Mouse (Mus musculus) limb, embryonic 11.5 days (tissue): ENCODE data around the gene Gng12. TPM values are rescaled to one million over a fixed set of nuclear protein-coding genes. Genes with fewer than 3 reads are reported as not detected.

Source experiments
- ATAC-seq: fragments of 200-750 bp; cut with Nextera tagmentation; 2 replicates; pipeline ENCODE4 v1.8.0; 2017; ENCODE audit warnings: low read depth; ENCODE audit not compliant: insufficient number of reproducible peaks, low FRiP score, low TSS enrichment
- DNase-seq: peaks from one replicate; pipeline ENCODE4 v3.0.0-alpha.2; 2015; ENCODE audit warnings: low spot score
- H3K27ac ChIP-seq: fragments of 300-500 bp; sonication (generic); replicated peaks from 2 replicates; pipeline ENCODE4 v1.5.1; 2014; ENCODE audit warnings: low read depth, mild to moderate bottlenecking, low read length
- H3K27me3 ChIP-seq: fragments of 300-500 bp; sonication (generic); 2 replicates; pipeline ENCODE4 v1.6.1; 2014; ENCODE audit warnings: mild to moderate bottlenecking, low read length, mixed read lengths; ENCODE audit not compliant: control insufficient read depth, insufficient read depth
- H3K36me3 ChIP-seq: fragments of 300-500 bp; sonication (generic); 2 replicates; pipeline ENCODE4 v1.6.1; 2014; ENCODE audit warnings: mild to moderate bottlenecking, low read length, moderate library complexity, mixed read lengths; ENCODE audit not compliant: control insufficient read depth, insufficient read depth
- H3K4me1 ChIP-seq: fragments of 300-500 bp; sonication (generic); 2 replicates; pipeline ENCODE4 v1.6.1; 2014; ENCODE audit warnings: low read length, mixed read lengths; ENCODE audit not compliant: control insufficient read depth, insufficient read depth
- H3K4me2 ChIP-seq: fragments of 300-500 bp; sonication (generic); 2 replicates; pipeline ENCODE4 v1.6.1; 2014; ENCODE audit warnings: low read depth, mild to moderate bottlenecking, moderate library complexity; ENCODE audit not compliant: severe bottlenecking
- H3K4me3 ChIP-seq: fragments of 300-500 bp; sonication (generic); 2 replicates; pipeline ENCODE4 v1.5.1; 2014; ENCODE audit warnings: low read depth, low read length
- H3K9ac ChIP-seq: fragments of 300-500 bp; sonication (generic); 2 replicates; pipeline ENCODE4 v1.6.1; 2014; ENCODE audit warnings: mild to moderate bottlenecking, low read length
- H3K9me3 ChIP-seq: fragments of 300-500 bp; sonication (generic); 2 replicates; pipeline ENCODE4 v1.6.1; 2016; ENCODE audit warnings: low read length; ENCODE audit not compliant: control insufficient read depth
- WGBS: fragments of 180-500 bp; shearing (Covaris S2); extraction: QIAGEN DNeasy Blood & Tissue Kit; methylation state at CpG from one replicate; pipeline ENCODE4 v1.1.7; 2014; 5-methylcytosine and 5-hydroxymethylcytosine counted together
- polyA plus RNA-seq: library from polyadenylated mRNA; unstranded; fragments of >200 nt; fragmentation: Nextera tagmentation; extraction: Ambion mirVana; gene quantifications from 2 replicates; pipeline ENCODE4 v1.2.1, GENCODE M21; 2014

Gene Gng12
- polyA plus RNA-seq, 1 experiment from 2014 or later: 72.2 TPM

DNA sequence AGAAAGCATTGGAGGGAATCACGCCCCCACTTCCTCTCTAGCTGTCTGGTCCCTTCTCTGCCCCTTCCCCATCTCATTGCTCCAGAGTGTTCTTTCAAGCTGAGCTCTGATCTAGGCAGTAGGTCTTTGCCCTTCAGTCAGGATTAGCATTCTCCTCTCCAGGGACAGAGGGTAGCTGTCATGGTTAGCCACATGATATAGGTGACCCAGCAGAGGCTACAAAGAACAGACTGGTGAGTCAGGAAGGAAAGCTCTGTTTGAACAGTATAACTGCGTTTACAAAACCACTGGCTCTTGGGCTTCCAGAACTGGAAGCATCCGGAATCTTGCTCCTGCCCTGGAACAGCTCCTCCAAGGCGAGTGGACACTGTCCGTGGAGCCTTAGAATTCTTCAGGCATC lies 87.9 kb downstream of the Gng12 start:
- no peaks in the 10 kb centered on the region for H3K4me1 ChIP-seq
- DNase-seq (no peak), ATAC-seq (no peak)
- 87% methylated on average over 5 of the region's 5 CpGs for WGBS
- H3K27me3 ChIP-seq: no peaks in the 10 kb centered on the region
- no peak overlapping the region for H3K4me2 ChIP-seq
- no peak overlapping the region for H3K9ac ChIP-seq
- no peaks in the 10 kb centered on the region for H3K9me3 ChIP-seq
- no peak overlapping the region for H3K27ac ChIP-seq
- no peak overlapping the region for H3K4me3 ChIP-seq
- H3K36me3 ChIP-seq: no peaks in the 10 kb centered on the region

- no peak overlapping the region for H3K27ac ChIP-seq
- H3K9ac ChIP-seq: no peak overlapping the region
- no peaks in the 10 kb centered on the region for H3K4me1 ChIP-seq
- no peaks in the 10 kb centered on the region for H3K27me3 ChIP-seq
- H3K4me2 ChIP-seq: no peak overlapping the region
- no peak for ATAC-seq
- WGBS: 87% methylated on average over 3 of the region's 3 CpGs
- DNase-seq: no peak
- H3K36me3 ChIP-seq: no peaks in the 10 kb centered on the region
- no peaks in the 10 kb centered on the region for H3K9me3 ChIP-seq
- H3K4me3 ChIP-seq: no peak overlapping the region
Measured at GRCm38 (mm10) chr6:66984672-66985071, 88.5 kb downstream of the Gng12 start.

- Histone ChIP-seq H3K27ac (no peak overlapping the region), H3K9ac (no peak overlapping the region), H3K27me3 (no peaks in the 10 kb centered on the region), H3K9me3 (no peaks in the 10 kb centered on the region), H3K4me3 (no peak overlapping the region), H3K36me3 (no peaks in the 10 kb centered on the region), H3K4me2 (no peak overlapping the region), H3K4me1 (no peaks in the 10 kb centered on the region)
- DNase-seq: no peak
- 66% methylated on average over 7 of the region's 7 CpGs for WGBS
- ATAC-seq: no peak
Measured at GRCm38 (mm10) chr6:66985500-66985899, 89.3 kb downstream of the Gng12 start.

DNA sequence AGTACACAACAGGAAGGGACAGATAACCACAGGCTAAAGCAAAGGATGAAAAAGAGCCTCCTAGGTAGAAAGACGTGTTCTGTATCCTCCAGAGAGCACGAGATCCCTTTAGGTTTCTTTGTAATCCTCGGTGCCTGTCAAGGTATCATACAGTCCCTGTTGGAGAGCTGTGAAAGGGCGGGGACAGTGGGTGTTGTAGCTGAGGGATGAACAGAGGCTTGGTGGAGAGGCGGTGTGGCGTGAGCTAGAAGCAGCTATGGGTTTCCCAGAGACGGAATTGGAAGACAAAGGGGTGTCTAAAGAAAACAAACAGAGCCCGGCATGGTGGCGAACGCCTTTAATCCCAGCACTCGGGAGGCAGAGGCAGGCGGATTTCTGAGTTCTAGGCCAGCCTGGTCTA lies 89.9 kb downstream of the Gng12 start:
- DNase-seq (no peak), ATAC-seq (no peak)
- no peaks in the 10 kb centered on the region for H3K36me3 ChIP-seq
- WGBS: 92% methylated on average over 12 of the region's 12 CpGs
- no peak overlapping the region for H3K4me3 ChIP-seq
- no peak overlapping the region for H3K4me2 ChIP-seq
- no peaks in the 10 kb centered on the region for H3K9me3 ChIP-seq
- H3K4me1 ChIP-seq: no peaks in the 10 kb centered on the region
- no peak overlapping the region for H3K27ac ChIP-seq
- no peaks in the 10 kb centered on the region for H3K27me3 ChIP-seq
- no peak overlapping the region for H3K9ac ChIP-seq

DNA sequence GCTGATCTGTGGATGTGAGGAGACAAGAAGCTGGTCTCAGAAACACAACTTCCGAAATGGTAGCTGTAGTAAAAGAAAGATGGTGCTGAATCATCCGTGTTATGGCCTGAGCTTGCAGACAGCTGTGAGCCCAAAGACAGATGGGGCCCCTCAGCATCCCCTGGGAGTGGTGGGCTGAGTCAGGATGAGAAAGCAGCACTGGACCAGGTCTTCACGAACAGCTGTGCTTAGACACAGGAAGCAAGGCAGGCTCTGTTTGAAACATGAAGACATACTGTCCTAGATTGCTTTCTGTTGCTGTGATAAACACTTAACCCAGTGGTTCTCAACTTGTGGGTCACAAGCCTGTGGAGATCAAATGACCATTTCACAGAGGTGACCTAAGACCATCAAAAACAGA lies 91.4 kb downstream of the Gng12 start:
- H3K9ac ChIP-seq: no peak overlapping the region
- WGBS: 70% methylated on average over 3 of the region's 3 CpGs
- no peak overlapping the region for H3K4me2 ChIP-seq
- H3K27me3 ChIP-seq: no peaks in the 10 kb centered on the region
- H3K36me3 ChIP-seq: no peaks in the 10 kb centered on the region
- no peak overlapping the region for H3K27ac ChIP-seq
- ATAC-seq (no peak), DNase-seq (no peak)
- H3K4me3 ChIP-seq: no peak overlapping the region
- H3K9me3 ChIP-seq: no peaks in the 10 kb centered on the region
- no peaks in the 10 kb centered on the region for H3K4me1 ChIP-seq

DNA sequence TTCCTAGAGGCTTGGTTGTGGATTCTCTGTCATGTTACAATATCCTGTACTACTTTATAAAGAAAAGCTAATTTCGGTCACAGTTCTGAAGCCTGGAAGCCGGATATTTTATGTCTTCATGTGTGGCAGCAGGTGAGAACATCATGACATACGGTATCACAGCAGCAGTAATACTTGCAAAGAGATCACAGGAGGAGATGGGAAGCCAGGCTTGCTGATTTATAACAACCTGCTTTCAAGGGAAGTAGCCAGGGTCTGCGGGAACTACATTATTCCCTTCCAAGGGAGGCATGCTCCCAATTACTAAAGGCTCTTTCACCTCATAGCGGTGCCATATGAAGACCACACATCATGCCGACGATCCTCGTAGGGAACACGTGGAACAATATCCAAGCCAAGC lies 92.2 kb downstream of the Gng12 start:
- DNase-seq (no peak), ATAC-seq (no peak)
- no peak overlapping the region for H3K9ac ChIP-seq
- H3K27ac ChIP-seq: no peak overlapping the region
- no peaks in the 10 kb centered on the region for H3K36me3 ChIP-seq
- no peak overlapping the region for H3K4me3 ChIP-seq
- no peaks in the 10 kb centered on the region for H3K27me3 ChIP-seq
- no peaks in the 10 kb centered on the region for H3K4me1 ChIP-seq
- no peak overlapping the region for H3K4me2 ChIP-seq
- no peaks in the 10 kb centered on the region for H3K9me3 ChIP-seq
- WGBS: 44% methylated on average over 9 of the region's 9 CpGs

DNA sequence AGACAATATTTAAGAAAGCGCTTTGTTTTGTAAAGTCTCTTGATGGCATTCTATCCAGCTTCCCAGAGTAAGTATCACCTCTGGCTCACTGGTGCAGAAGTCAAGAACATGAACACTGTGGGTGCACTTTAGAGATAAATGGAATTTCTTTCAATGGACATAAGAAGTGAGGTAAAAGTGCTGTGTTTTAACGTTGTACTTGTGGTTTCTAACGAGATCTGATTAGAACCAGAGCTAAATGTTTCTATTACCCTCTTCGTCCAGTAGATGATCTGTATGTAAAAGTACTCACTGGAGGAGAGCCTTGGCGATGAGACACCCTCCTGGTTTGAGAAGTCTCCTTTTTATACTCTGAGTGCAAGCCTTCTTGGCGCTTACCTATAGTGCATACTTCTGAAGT lies 92.8 kb downstream of the Gng12 start:
- no peaks in the 10 kb centered on the region for H3K27me3 ChIP-seq

GRCm38 (mm10) chr6:66989518-66989917 lies 93.3 kb downstream of the Gng12 start:
- H3K36me3 ChIP-seq: no peaks in the 10 kb centered on the region
- no peak overlapping the region for H3K4me3 ChIP-seq
- ATAC-seq (no peak), DNase-seq (no peak)
- no peaks in the 10 kb centered on the region for H3K27me3 ChIP-seq
- H3K9ac ChIP-seq: no peak overlapping the region
- WGBS: 68% methylated on average over 3 of the region's 3 CpGs
- no peak overlapping the region for H3K4me2 ChIP-seq
- no peaks in the 10 kb centered on the region for H3K9me3 ChIP-seq
- H3K27ac ChIP-seq: no peak overlapping the region
- H3K4me1 ChIP-seq: no peaks in the 10 kb centered on the region

More for the DNA sequence above, 92.8 kb downstream of the Gng12 start:
- no peaks in the 10 kb centered on the region for H3K36me3 ChIP-seq
- WGBS: 75% methylated on average over 6 of the region's 6 CpGs
- DNase-seq (no peak), ATAC-seq (no peak)
- no peaks in the 10 kb centered on the region for H3K9me3 ChIP-seq
- H3K9ac ChIP-seq: no peak overlapping the region
- H3K4me2 ChIP-seq: no peak overlapping the region
- H3K27ac ChIP-seq: no peak overlapping the region
- H3K4me3 ChIP-seq: no peak overlapping the region
- H3K4me1 ChIP-seq: no peaks in the 10 kb centered on the region

DNA sequence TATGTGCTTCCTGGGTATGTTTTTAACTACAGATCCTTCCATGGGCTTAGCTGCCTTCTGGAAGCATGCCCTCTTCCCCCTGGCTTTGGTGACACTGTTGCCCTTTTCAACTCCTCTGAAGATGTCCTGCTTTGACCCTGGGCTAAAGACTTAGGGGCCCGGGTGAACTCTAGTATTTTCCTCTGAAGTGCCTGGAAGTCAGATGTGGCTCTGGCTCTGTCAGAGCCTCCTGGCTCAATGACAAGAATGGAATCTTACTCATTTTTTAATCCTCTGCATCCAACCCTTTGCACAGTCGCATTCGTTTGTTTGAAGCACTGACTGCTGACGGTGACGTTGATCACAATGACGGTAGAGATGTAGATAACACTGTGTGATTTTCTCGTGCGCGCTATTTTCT lies 96.0 kb downstream of the Gng12 start:
- Histone ChIP-seq H3K27me3 (no peaks in the 10 kb centered on the region), H3K9ac (no peak overlapping the region), H3K4me3 (no peak overlapping the region), H3K4me2 (no peak overlapping the region), H3K9me3 (no peaks in the 10 kb centered on the region), H3K4me1 (no peaks in the 10 kb centered on the region), H3K27ac (no peak overlapping the region), H3K36me3 (no peaks in the 10 kb centered on the region)
- ATAC-seq: no peak
- no peak for DNase-seq
- 86% methylated on average over 9 of the region's 9 CpGs for WGBS
